In the genomic region with DNA sequence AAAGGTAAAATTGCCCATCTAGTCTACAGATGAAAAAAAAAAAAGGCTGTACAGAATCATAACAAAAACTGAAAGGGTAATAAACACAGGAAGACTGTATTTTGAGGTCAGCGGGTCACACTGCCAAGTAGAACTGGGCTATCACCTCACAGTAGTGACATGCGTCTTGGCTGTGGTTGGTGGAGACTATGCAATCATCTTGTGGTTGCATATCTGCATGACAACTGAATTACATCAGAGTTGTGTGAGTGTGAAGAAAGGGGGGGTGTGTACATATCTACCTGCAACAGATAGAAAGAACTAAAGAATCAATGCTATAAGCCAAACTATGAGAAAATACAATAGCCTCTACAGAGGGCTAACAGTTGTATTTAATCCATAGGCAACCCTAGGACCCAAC, we compare ENCODE assay signal across 20 mouse cellular contexts. TPM values are rescaled to one million over a fixed set of nuclear protein-coding genes. Genes with fewer than 3 reads are reported as not detected.
A peak's percentile ranks its signal among the peaks of the same experiment; 100 is the strongest.
DNase-seq lines count a peak whose midpoint lies in the region; ATAC-seq and TF ChIP-seq lines count a peak whose summit lies in the region.
"Had no signal": no experiment of that assay in that cellular context is flagged by ENCODE, and none has a peak within 500 bp of the region (broad histone marks: within the 10 kb centered on the region; RNA-seq: fewer than 3 reads in every experiment).

No protein-coding gene starts in this region.

- no peak for TF ChIP-seq POLR2A in MEL (IDR thresholded peaks at IDR 0.05; ENCODE audit: control insufficient read depth in 1 of 2, insufficient read depth in 1 of 2, low read depth in 1 of 2, low read length in 2 of 2, poor library complexity in 1 of 2)

- H3K4me2 ChIP-seq in liver, embryonic 15.5 days = no peak overlapping the region
- H3K4me2 ChIP-seq in forebrain, embryonic 12.5 days = no peak overlapping the region
- H3K4me2 ChIP-seq: hindbrain, embryonic 13.5 days; lung, embryonic 15.5 days; neural tube, embryonic 13.5 days had no signal

- 0 out of 2 replicates have a peak, but pooled peaks have one; percentile 19 for ATAC-seq in liver, embryonic 15.5 days (ENCODE audit: insufficient read depth)
- peak; percentile 42; the same call in 1 of the 2 replicates for ATAC-seq in monocyte, adult 5-6 weeks (replicated peaks; ENCODE audit: insufficient number of reproducible peaks, low FRiP score, low TSS enrichment, poor library complexity, severe bottlenecking)
- no peak for ATAC-seq in forebrain, embryonic 12.5 days (ENCODE audit: low FRiP score)
- ATAC-seq: inflammation-experienced regulatory T-cells, adult 6 months had no signal

- no peak for TF ChIP-seq CTCF in MEL (IDR thresholded peaks at IDR 0.05 in 2 of 3, conservative IDR thresholded peaks at IDR 0.05 in 1 of 3; ENCODE audit: control insufficient read depth in 1 of 3, insufficient read depth in 1 of 3, low read depth in 2 of 3, low read length in 3 of 3, poor library complexity in 1 of 3, severe bottlenecking in 1 of 3)

- 22% methylated on average over 2 of the region's 2 CpGs for WGBS in liver, embryonic 15.5 days (ENCODE audit: insufficient replicate concordance)
- 96% methylated on average over 2 of the region's 2 CpGs for WGBS in forebrain, embryonic 12.5 days

- no peak overlapping the region for H3K9ac ChIP-seq in MEL (ENCODE audit: control insufficient read depth, low read depth, low read length, poor library complexity, severe bottlenecking)
- H3K9ac ChIP-seq in liver, embryonic 15.5 days = no peak overlapping the region
- H3K9ac ChIP-seq in forebrain, embryonic 12.5 days = no peak overlapping the region
- H3K9ac ChIP-seq: hindbrain, embryonic 13.5 days; lung, embryonic 15.5 days; neural tube, embryonic 13.5 days had no signal

- H3K36me3 ChIP-seq in MEL (ENCODE audit: control insufficient read depth in 1 of 2, insufficient read depth in 2 of 2, low read length in 2 of 2) = peaks cover 11 to 55% of the 10 kb centered on the region in 2 experiments
- 0 out of 2 replicates have a peak, but pooled peaks cover 4% of the 10 kb centered on the region for H3K36me3 ChIP-seq in liver, embryonic 15.5 days (replicated peaks)
- H3K36me3 ChIP-seq in forebrain, embryonic 12.5 days (replicated peaks) = no peaks in the 10 kb centered on the region
- H3K36me3 ChIP-seq: hindbrain, embryonic 13.5 days; lung, embryonic 15.5 days; neural tube, embryonic 13.5 days had no signal

- H3K79me2 ChIP-seq in MEL (ENCODE audit: control insufficient read depth, insufficient read depth, low read length, poor library complexity) = peaks cover 63% of the 10 kb centered on the region

- intact Hi-C loops in left cerebral cortex, postnatal 14 days (cut with DNase I) = no loop called here

- peak; percentile 53 for DNase-seq in 416B (ENCODE audit: low read depth)
- peak; percentile 67 for DNase-seq in MEL (ENCODE audit: low read depth, low spot score)
- no peak for DNase-seq in frontal cortex, postnatal 25 days (ENCODE audit: low spot score in 2 of 2)
- no peak for DNase-seq in left cerebral cortex, postnatal 14 days (ENCODE audit: low spot score in 2 of 2)
- DNase-seq: adrenal gland, postnatal 25 days; B cell, adult 2 months; cerebellum, adult 9-10 months; gastrocnemius, postnatal 36 days; heart, postnatal 36 days; kidney, adult 18-20 months; midbrain, embryonic 14.5 days had no signal

- H3K4me1 ChIP-seq in MEL (ENCODE audit: control insufficient read depth in 1 of 2, insufficient read depth in 2 of 2, low read length in 2 of 2) = peaks cover 34 to 36% of the 10 kb centered on the region in 2 experiments
- H3K4me1 ChIP-seq in liver, embryonic 15.5 days (replicated peaks) = peaks cover 78% of the 10 kb centered on the region
- peaks cover 44% of the 10 kb centered on the region for H3K4me1 ChIP-seq in forebrain, embryonic 12.5 days

- TF ChIP-seq RAD21 in MEL (IDR thresholded peaks at IDR 0.05; ENCODE audit: low read depth, low read length) = no peak

- H3K4me3 ChIP-seq in MEL (ENCODE audit: control insufficient read depth in 1 of 2, insufficient read depth in 1 of 2, low read depth in 2 of 2, low read length in 2 of 2) = no peak overlapping the region
- H3K4me3 ChIP-seq in liver, embryonic 15.5 days (replicated peaks) = no peak overlapping the region
- no peak overlapping the region for H3K4me3 ChIP-seq in forebrain, embryonic 12.5 days (replicated peaks)
- H3K4me3 ChIP-seq: hindbrain, embryonic 13.5 days; lung, embryonic 15.5 days; neural tube, embryonic 13.5 days had no signal

- no peaks in the 10 kb centered on the region for H3K9me3 ChIP-seq in MEL (replicated peaks; ENCODE audit: insufficient read depth, low read length)
- H3K9me3 ChIP-seq in liver, embryonic 15.5 days (replicated peaks) = no peaks in the 10 kb centered on the region
- H3K9me3 ChIP-seq in forebrain, embryonic 12.5 days = no peaks in the 10 kb centered on the region
- H3K9me3 ChIP-seq: hindbrain, embryonic 13.5 days; lung, embryonic 15.5 days; neural tube, embryonic 13.5 days had no signal

- TF ChIP-seq EP300 in MEL (IDR thresholded peaks at IDR 0.05; ENCODE audit: low read depth in 1 of 2, low read length in 2 of 2) = peak; percentile 70 to 82

- peak overlapping the region; percentile 5; the same call in 1 of the 2 replicates for H3K27ac ChIP-seq in MEL (ENCODE audit: control insufficient read depth, low read depth, low read length)
- H3K27ac ChIP-seq in liver, embryonic 15.5 days (replicated peaks) = peak overlapping the region; percentile 58
- H3K27ac ChIP-seq in forebrain, embryonic 12.5 days = no peak overlapping the region
- H3K27ac ChIP-seq: hindbrain, embryonic 13.5 days; kidney, postnatal 0 days; lung, embryonic 15.5 days; macrophage; neural tube, embryonic 13.5 days had no signal

- no peaks in the 10 kb centered on the region for H3K27me3 ChIP-seq in MEL (ENCODE audit: control insufficient read depth in 1 of 2, insufficient read depth in 2 of 2, low read length in 2 of 2)
- H3K27me3 ChIP-seq in liver, embryonic 15.5 days = peaks cover 38% of the 10 kb centered on the region
- peaks cover 15% of the 10 kb centered on the region for H3K27me3 ChIP-seq in forebrain, embryonic 12.5 days

TF ChIP-seq in MEL, 35 proteins besides CTCF, POLR2A, EP300 and RAD21:
- TF ChIP-seq ZC3H11A (IDR thresholded peaks at IDR 0.05; ENCODE audit: low read depth, low read length) (no peak), ZKSCAN1 (IDR thresholded peaks at IDR 0.05; ENCODE audit: low read depth, low read length) (no peak), MYB (IDR thresholded peaks at IDR 0.05; ENCODE audit: low read depth, low read length) (no peak), ZNF384 (IDR thresholded peaks at IDR 0.05; ENCODE audit: low read depth, low read length) (peak; percentile 53), ELF1 (IDR thresholded peaks at IDR 0.05; ENCODE audit: low read depth, low read length) (no peak), RCOR1 (IDR thresholded peaks at IDR 0.05; ENCODE audit: low read depth, low read length) (peak; percentile 41; the same call in 1 of the 2 replicates), MAX (IDR thresholded peaks at IDR 0.05; ENCODE audit: low read length) (0 out of 2 replicates have a peak, but pooled peaks have one; percentile 38), SIN3A (IDR thresholded peaks at IDR 0.05; ENCODE audit: low read length) (peak; percentile 88), TCF12 (IDR thresholded peaks at IDR 0.05; ENCODE audit: low read depth, low read length) (peak; percentile 79; the same call in 1 of the 2 replicates), NRF1 (IDR thresholded peaks at IDR 0.05; ENCODE audit: insufficient read depth, low read depth, low read length, poor library complexity, severe bottlenecking) (no peak), TAL1 (IDR thresholded peaks at IDR 0.05; ENCODE audit: low read length) (peak; percentile 30), MXI1 (IDR thresholded peaks at IDR 0.05; ENCODE audit: low read depth, low read length) (peak; percentile 71), E2F4 (IDR thresholded peaks at IDR 0.05; ENCODE audit: borderline replicate concordance, low read depth, low read length) (no peak), USF1 (IDR thresholded peaks at IDR 0.05; ENCODE audit: low read depth, low read length) (no peak), GABPA (IDR thresholded peaks at IDR 0.05; ENCODE audit: low read depth, low read length) (no peak), BHLHE40 (IDR thresholded peaks at IDR 0.05; ENCODE audit: borderline replicate concordance, low read depth, low read length) (no peak), POLR2AphosphoS5 (IDR thresholded peaks at IDR 0.05; ENCODE audit: borderline replicate concordance, low read depth, low read length) (no peak), NELFE (IDR thresholded peaks at IDR 0.05; ENCODE audit: low read depth, low read length) (no peak), MAFK (IDR thresholded peaks at IDR 0.05; ENCODE audit: borderline replicate concordance, low read depth, low read length) (no peak), MYC (IDR thresholded peaks at IDR 0.05; ENCODE audit: low read depth, low read length) (no peak), ETS1 (IDR thresholded peaks at IDR 0.05; ENCODE audit: low read depth, low read length) (peak; percentile 99), HCFC1 (IDR thresholded peaks at IDR 0.05; ENCODE audit: low read depth, low read length) (no peak), SMC3 (IDR thresholded peaks at IDR 0.05; ENCODE audit: low read depth, low read length) (no peak), MAZ (IDR thresholded peaks at IDR 0.05; ENCODE audit: low read depth, low read length) (no peak), CHD1 (IDR thresholded peaks at IDR 0.05; ENCODE audit: low read depth, low read length) (no peak), GATA1 (IDR thresholded peaks at IDR 0.05; ENCODE audit: low read depth, low read length) (peak; percentile 72), JUND (IDR thresholded peaks at IDR 0.05; ENCODE audit: low read depth, low read length) (no peak)

RNA-seq across cellular contexts. Expression of a gene that starts 5.7 kb away (rescaled TPM):
- 16.4 and 30.1 TPM in 2 replicates for total RNA-seq in MEL (2012; rRNA removed)
- 10 to 100 TPM in 1 of 2 experiments, not detected in 1; 15.1 TPM for polyA plus RNA-seq in MEL (2012; ENCODE audit: insufficient read depth in 1 of 2, insufficient read length in 2 of 2, low read depth in 1 of 2, low replicate concordance in 2 of 2, missing spikeins in 1 of 2)
- polyA plus RNA-seq in liver, embryonic 15.5 days (2015; fragmentation: Nextera tagmentation; extraction: Ambion mirVana) = 2.1 and 2.2 TPM in 2 replicates
- 16.6 to 34.4 TPM (median 24.1 TPM) in 3 replicates for total RNA-seq in monocyte, adult 5-6 weeks (2017)
- total RNA-seq in left cerebral cortex, postnatal 14 days (2021) = 10 to 100 TPM; 39.2 to 40.9 TPM
- 7.3 and 8.8 TPM in 2 replicates for polyA plus RNA-seq in forebrain, embryonic 12.5 days (2016; fragmentation: Nextera tagmentation; extraction: Ambion mirVana)

Comparison
In these comparisons a context has a peak if more than half of its experiments do, and no peak if none do; other contexts are left out.
1. DNase-seq: peak in 416B (single experiment) and MEL (single experiment); none in frontal cortex, postnatal 25 days (0 of 2) and left cerebral cortex, postnatal 14 days (0 of 2).